In genomic region chr9:30552721-30553120, GRCm38 (mm10) we compare ENCODE assay signal across 27 mouse cellular contexts.
DNase-seq lines count a peak whose midpoint lies in the region; ATAC-seq and TF ChIP-seq lines count a peak whose summit lies in the region.
"Had no signal": no experiment of that assay in that cellular context is flagged by ENCODE, and none has a peak within 500 bp of the region (broad histone marks: within the 10 kb centered on the region; RNA-seq: fewer than 3 reads in every experiment).

No protein-coding gene starts in this region.

- no peak overlapping the region for H3K4me3 ChIP-seq in lung, postnatal 0 days (ENCODE audit: low read depth, low read length)
- H3K4me3 ChIP-seq: embryonic facial prominence, embryonic 13.5 days; forebrain, embryonic 10.5 days; forebrain, embryonic 15.5 days; kidney, embryonic 15.5 days; layer of hippocampus, adult 2 months; limb, embryonic 10.5 days; limb, embryonic 15.5 days; liver, embryonic 13.5 days; midbrain, embryonic 10.5 days had no signal

- no peaks in the 10 kb centered on the region for H3K9me3 ChIP-seq in lung, postnatal 0 days (ENCODE audit: low read length)
- H3K9me3 ChIP-seq: embryonic facial prominence, embryonic 13.5 days; forebrain, embryonic 10.5 days; forebrain, embryonic 15.5 days; kidney, embryonic 15.5 days; limb, embryonic 10.5 days; limb, embryonic 15.5 days; liver, embryonic 13.5 days; midbrain, embryonic 10.5 days had no signal

- H3K27me3 ChIP-seq in lung, postnatal 0 days (replicated peaks; ENCODE audit: insufficient read depth, low read length), result no peaks in the 10 kb centered on the region
- H3K27me3 ChIP-seq: embryonic facial prominence, embryonic 13.5 days; forebrain, embryonic 15.5 days; kidney, embryonic 15.5 days; limb, embryonic 15.5 days; liver, embryonic 13.5 days had no signal

- no peak for TF ChIP-seq CTCF in lung, postnatal 0 days (IDR thresholded peaks at IDR 0.05)

- no peak for TF ChIP-seq EP300 in lung, postnatal 0 days (IDR thresholded peaks at IDR 0.05)

- no peaks in the 10 kb centered on the region for H3K36me3 ChIP-seq in lung, postnatal 0 days (ENCODE audit: insufficient read depth, low read length)
- H3K36me3 ChIP-seq: embryonic facial prominence, embryonic 13.5 days; forebrain, embryonic 10.5 days; forebrain, embryonic 15.5 days; kidney, embryonic 15.5 days; limb, embryonic 10.5 days; limb, embryonic 15.5 days; liver, embryonic 13.5 days; midbrain, embryonic 10.5 days had no signal

- H3K27ac ChIP-seq in lung, postnatal 0 days (ENCODE audit: low read length), result no peak overlapping the region
- H3K27ac ChIP-seq: embryonic facial prominence, embryonic 13.5 days; forebrain, embryonic 10.5 days; forebrain, embryonic 15.5 days; kidney, embryonic 15.5 days; layer of hippocampus, adult 2 months; limb, embryonic 10.5 days; limb, embryonic 15.5 days; liver, embryonic 13.5 days; midbrain, embryonic 10.5 days had no signal

- H3K4me2 ChIP-seq in lung, postnatal 0 days (replicated peaks; ENCODE audit: low read depth, low read length), result no peak overlapping the region
- H3K4me2 ChIP-seq: embryonic facial prominence, embryonic 13.5 days; forebrain, embryonic 15.5 days; kidney, embryonic 15.5 days; limb, embryonic 15.5 days; liver, embryonic 13.5 days had no signal

- no peaks in the 10 kb centered on the region for H3K4me1 ChIP-seq in lung, postnatal 0 days (ENCODE audit: insufficient read depth, low read depth, low read length)
- H3K4me1 ChIP-seq: embryonic facial prominence, embryonic 13.5 days; forebrain, embryonic 10.5 days; forebrain, embryonic 15.5 days; kidney, embryonic 15.5 days; limb, embryonic 15.5 days; liver, embryonic 13.5 days; midbrain, embryonic 10.5 days had no signal

- peak; percentile 2 for DNase-seq in lung, postnatal 25 days (ENCODE audit: low spot score)
- DNase-seq in lung, postnatal 0 days (ENCODE audit: low spot score), result no peak
- peak; percentile 15 for DNase-seq in gastrocnemius, postnatal 10 days
- peak; percentile 44 to 52 for DNase-seq in heart, postnatal 10 days
- DNase-seq in skeletal muscle tissue, adult 2 months (ENCODE audit: low read depth, low spot score), result peak; percentile 72
- DNase-seq in retina, embryonic 14.5 days (ENCODE audit: low spot score), result no peak
- no peak for DNase-seq in layer of hippocampus, adult 11-12 months (ENCODE audit: low spot score)
- DNase-seq: adrenal gland, postnatal 25 days; B cell, adult 2 months; cerebellum, adult 18-20 months; cerebellum, postnatal 10 days; kidney, adult 18-20 months; kidney, postnatal 25 days; layer of hippocampus, postnatal 36 days; liver, embryonic 13.5 days; lung, adult 2 months; thymus, postnatal 4 days had no signal

- intact Hi-C loops in heart, postnatal 10 days (cut with DNase I), result no loop called here

- no peak for ATAC-seq in lung, postnatal 0 days
- ATAC-seq: forebrain, embryonic 15.5 days; hindbrain, embryonic 16.5 days; midbrain, embryonic 16.5 days had no signal

- 81% methylated on average over 8 of the region's 8 CpGs for WGBS in lung, postnatal 0 days

- no peak overlapping the region for H3K9ac ChIP-seq in lung, postnatal 0 days (replicated peaks; ENCODE audit: low read depth)
- H3K9ac ChIP-seq: embryonic facial prominence, embryonic 13.5 days; forebrain, embryonic 15.5 days; kidney, embryonic 15.5 days; limb, embryonic 15.5 days; liver, embryonic 13.5 days had no signal

Comparison
In these comparisons a context has a peak if more than half of its experiments do, and no peak if none do; other contexts are left out.
1. DNase-seq: peak in lung, postnatal 25 days (single experiment), gastrocnemius, postnatal 10 days (single experiment), heart, postnatal 10 days (2 of 2) and skeletal muscle tissue, adult 2 months (single experiment); none in lung, postnatal 0 days (single experiment), retina, embryonic 14.5 days (single experiment) and layer of hippocampus, adult 11-12 months (single experiment).